Mouse (Mus musculus): Measurements from ENCODE around the gene Mpg. TPM values are rescaled to one million over a fixed set of nuclear protein-coding genes. Genes with fewer than 3 reads are reported as not detected.

Gene Mpg
- total and polyA plus RNA-seq, 2 experiments from 2014 or later = 15.0 to 22.8 TPM

GRCm38 (mm10) chr11:32193156-32193555, 33.1 kb upstream of the Mpg start:
- Histone ChIP-seq H3K36me3 (replicated peaks; ENCODE audit: control insufficient read depth, insufficient read depth, low read length) (no peaks in the 10 kb centered on the region), H3K4me2 (ENCODE audit: low read depth, low read length) (no peak overlapping the region), H3K9ac (replicated peaks; ENCODE audit: low read depth, low read length) (no peak overlapping the region), H3K4me1 (ENCODE audit: control insufficient read depth, insufficient read depth) (no peaks in the 10 kb centered on the region; the same call in 1 of the 2 replicates), H3K27ac (ENCODE audit: low read depth) (no peak overlapping the region), H3K27me3 (ENCODE audit: control insufficient read depth, insufficient read depth, low read length) (no peaks in the 10 kb centered on the region), H3K9me3 (replicated peaks; ENCODE audit: control insufficient read depth, low read length) (no peaks in the 10 kb centered on the region), H3K4me3 (ENCODE audit: low read depth, low read length) (no peak overlapping the region)
- WGBS = 91% methylated on average over 10 of the region's 10 CpGs
- DNase-seq (ENCODE audit: low spot score) (no peak), ATAC-seq (ENCODE audit: insufficient read depth, low read depth) (no peak)
- TF ChIP-seq EP300 (IDR thresholded peaks at IDR 0.05; ENCODE audit: low read depth) (no peak), CTCF (IDR thresholded peaks at IDR 0.05; ENCODE audit: low read depth) (no peak)

GRCm38 (mm10) chr11:32194086-32194485, 32.2 kb upstream of the Mpg start:
- TF ChIP-seq CTCF (IDR thresholded peaks at IDR 0.05; ENCODE audit: low read depth) = no peak
- no peak for TF ChIP-seq EP300 (IDR thresholded peaks at IDR 0.05; ENCODE audit: low read depth)
- Histone ChIP-seq H3K9me3 (replicated peaks; ENCODE audit: control insufficient read depth, low read length) (no peaks in the 10 kb centered on the region), H3K4me1 (ENCODE audit: control insufficient read depth, insufficient read depth) (no peaks in the 10 kb centered on the region; the same call in 1 of the 2 replicates), H3K4me3 (ENCODE audit: low read depth, low read length) (no peak overlapping the region), H3K4me2 (ENCODE audit: low read depth, low read length) (no peak overlapping the region), H3K36me3 (replicated peaks; ENCODE audit: control insufficient read depth, insufficient read depth, low read length) (no peaks in the 10 kb centered on the region), H3K9ac (replicated peaks; ENCODE audit: low read depth, low read length) (no peak overlapping the region), H3K27me3 (ENCODE audit: control insufficient read depth, insufficient read depth, low read length) (no peaks in the 10 kb centered on the region), H3K27ac (ENCODE audit: low read depth) (no peak overlapping the region)
- WGBS = 73% methylated on average over 10 of the region's 10 CpGs
- DNase-seq (ENCODE audit: low spot score) (no peak), ATAC-seq (ENCODE audit: insufficient read depth, low read depth) (no peak)

- ATAC-seq (ENCODE audit: insufficient read depth, low read depth) (no peak), DNase-seq (ENCODE audit: low spot score) (no peak)
- H3K36me3 ChIP-seq (replicated peaks; ENCODE audit: control insufficient read depth, insufficient read depth, low read length) = no peaks in the 10 kb centered on the region
- TF ChIP-seq CTCF (IDR thresholded peaks at IDR 0.05; ENCODE audit: low read depth) = no peak
- no peak for TF ChIP-seq EP300 (IDR thresholded peaks at IDR 0.05; ENCODE audit: low read depth)
- no peaks in the 10 kb centered on the region for H3K9me3 ChIP-seq (replicated peaks; ENCODE audit: control insufficient read depth, low read length)
- 79% methylated on average over 5 of the region's 5 CpGs for WGBS
- no peaks in the 10 kb centered on the region for H3K27me3 ChIP-seq (ENCODE audit: control insufficient read depth, insufficient read depth, low read length)
- H3K4me2 ChIP-seq (ENCODE audit: low read depth, low read length) = no peak overlapping the region
- H3K27ac ChIP-seq (ENCODE audit: low read depth) = no peak overlapping the region
- no peak overlapping the region for H3K9ac ChIP-seq (replicated peaks; ENCODE audit: low read depth, low read length)
- no peaks in the 10 kb centered on the region; the same call in 1 of the 2 replicates for H3K4me1 ChIP-seq (ENCODE audit: control insufficient read depth, insufficient read depth)
- H3K4me3 ChIP-seq (ENCODE audit: low read depth, low read length) = no peak overlapping the region
These were observed 31.7 kb upstream of the Mpg start for GRCm38 (mm10) chr11:32194626-32195025.

- Histone ChIP-seq H3K9ac (replicated peaks; ENCODE audit: low read depth, low read length) (no peak overlapping the region), H3K36me3 (replicated peaks; ENCODE audit: control insufficient read depth, insufficient read depth, low read length) (no peaks in the 10 kb centered on the region), H3K4me1 (ENCODE audit: control insufficient read depth, insufficient read depth) (no peaks in the 10 kb centered on the region; the same call in 1 of the 2 replicates), H3K27ac (ENCODE audit: low read depth) (no peak overlapping the region), H3K4me2 (ENCODE audit: low read depth, low read length) (no peak overlapping the region), H3K27me3 (ENCODE audit: control insufficient read depth, insufficient read depth, low read length) (no peaks in the 10 kb centered on the region), H3K4me3 (ENCODE audit: low read depth, low read length) (no peak overlapping the region), H3K9me3 (replicated peaks; ENCODE audit: control insufficient read depth, low read length) (no peaks in the 10 kb centered on the region)
- no peak for DNase-seq (ENCODE audit: low spot score)
- no peak for TF ChIP-seq EP300 (IDR thresholded peaks at IDR 0.05; ENCODE audit: low read depth)
- no peak for TF ChIP-seq CTCF (IDR thresholded peaks at IDR 0.05; ENCODE audit: low read depth)
- WGBS = 23% methylated on average over 11 of the region's 11 CpGs
- no peak for ATAC-seq (ENCODE audit: insufficient read depth, low read depth)
These were observed 30.3 kb upstream of the Mpg start for GRCm38 (mm10) chr11:32195867-32196540.

GRCm38 (mm10) chr11:32196727-32197126, 29.6 kb upstream of the Mpg start:
- TF ChIP-seq EP300 (IDR thresholded peaks at IDR 0.05; ENCODE audit: low read depth) (no peak), CTCF (IDR thresholded peaks at IDR 0.05; ENCODE audit: low read depth) (no peak)
- no peaks in the 10 kb centered on the region for H3K36me3 ChIP-seq (replicated peaks; ENCODE audit: control insufficient read depth, insufficient read depth, low read length)
- WGBS = 70% methylated on average over 6 of the region's 6 CpGs
- no peak overlapping the region for H3K4me3 ChIP-seq (ENCODE audit: low read depth, low read length)
- no peak overlapping the region for H3K4me2 ChIP-seq (ENCODE audit: low read depth, low read length)
- no peaks in the 10 kb centered on the region for H3K27me3 ChIP-seq (ENCODE audit: control insufficient read depth, insufficient read depth, low read length)
- H3K27ac ChIP-seq (ENCODE audit: low read depth) = no peak overlapping the region
- no peak for DNase-seq (ENCODE audit: low spot score)
- H3K4me1 ChIP-seq (ENCODE audit: control insufficient read depth, insufficient read depth) = no peaks in the 10 kb centered on the region
- no peak for ATAC-seq (ENCODE audit: insufficient read depth, low read depth)
- no peak overlapping the region for H3K9ac ChIP-seq (replicated peaks; ENCODE audit: low read depth, low read length)
- H3K9me3 ChIP-seq (replicated peaks; ENCODE audit: control insufficient read depth, low read length) = no peaks in the 10 kb centered on the region

- DNase-seq (ENCODE audit: low spot score) = no peak
- H3K9me3 ChIP-seq (replicated peaks; ENCODE audit: control insufficient read depth, low read length) = no peaks in the 10 kb centered on the region
- H3K36me3 ChIP-seq (replicated peaks; ENCODE audit: control insufficient read depth, insufficient read depth, low read length) = no peaks in the 10 kb centered on the region
- no peak overlapping the region for H3K27ac ChIP-seq (ENCODE audit: low read depth)
- no peak overlapping the region for H3K9ac ChIP-seq (replicated peaks; ENCODE audit: low read depth, low read length)
- TF ChIP-seq EP300 (IDR thresholded peaks at IDR 0.05; ENCODE audit: low read depth) (no peak), CTCF (IDR thresholded peaks at IDR 0.05; ENCODE audit: low read depth) (no peak)
- 54% methylated on average over 3 of the region's 3 CpGs for WGBS
- H3K4me2 ChIP-seq (ENCODE audit: low read depth, low read length) = no peak overlapping the region
- H3K27me3 ChIP-seq (ENCODE audit: control insufficient read depth, insufficient read depth, low read length) = no peaks in the 10 kb centered on the region
- no peaks in the 10 kb centered on the region for H3K4me1 ChIP-seq (ENCODE audit: control insufficient read depth, insufficient read depth)
- ATAC-seq (ENCODE audit: insufficient read depth, low read depth) = no peak
- no peak overlapping the region for H3K4me3 ChIP-seq (ENCODE audit: low read depth, low read length)
These were observed 28.5 kb upstream of the Mpg start for GRCm38 (mm10) chr11:32197766-32198165.
